9 mouse cellular contexts compared by ENCODE assay signal in the genomic region with DNA sequence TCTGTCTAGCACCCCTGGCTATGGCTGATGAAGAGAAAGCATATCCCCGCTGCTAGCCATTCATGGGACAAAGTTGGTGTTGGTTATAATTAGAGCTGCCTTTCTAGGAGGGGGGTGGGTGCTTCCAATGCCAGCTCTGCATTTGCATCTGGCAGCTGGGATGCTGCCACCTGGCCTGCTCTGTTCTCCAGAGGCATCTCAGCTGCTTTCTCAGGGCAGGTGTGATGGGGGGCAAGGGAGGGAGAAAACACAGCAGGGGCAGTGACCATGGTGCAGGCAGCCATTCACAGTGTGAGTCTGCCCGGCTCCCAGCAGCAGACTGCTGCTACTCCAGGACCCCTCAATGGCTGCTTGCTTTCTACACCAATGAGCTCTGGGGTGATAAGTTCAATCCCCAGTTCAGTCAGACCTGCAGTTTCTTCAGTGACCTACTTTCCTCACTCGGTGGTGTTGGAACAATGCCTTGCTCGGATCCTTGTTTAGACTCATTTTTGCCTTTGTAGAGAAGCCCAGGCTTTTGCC.
DNase-seq lines count a peak whose midpoint lies in the region; ATAC-seq lines count a peak whose summit lies in the region.
"Had no signal": no experiment of that assay in that cellular context is flagged by ENCODE, and none has a peak within 500 bp of the region (broad histone marks: within the 10 kb centered on the region; RNA-seq: fewer than 3 reads in every experiment).

No protein-coding gene starts in this region.

- no peak for DNase-seq in lung, adult 18-20 months
- DNase-seq in forebrain, embryonic 11.5 days (ENCODE audit: low spot score) = peak; percentile 55
- no peak for DNase-seq in adrenal gland, postnatal 25 days
- DNase-seq in kidney, adult 18-20 months = no peak
- DNase-seq in layer of hippocampus, postnatal 14 days (ENCODE audit: low spot score in 2 of 2) = no peak
- DNase-seq: lung, embryonic 14.5 days had no signal

- H3K9ac ChIP-seq in lung, embryonic 15.5 days = no peak overlapping the region
- H3K9ac ChIP-seq in forebrain, embryonic 11.5 days (ENCODE audit: low read length) = no peak overlapping the region
- H3K9ac ChIP-seq in heart, embryonic 13.5 days = no peak overlapping the region
- no peak overlapping the region for H3K9ac ChIP-seq in neural tube, embryonic 12.5 days
- H3K9ac ChIP-seq: lung, embryonic 14.5 days had no signal

- H3K9me3 ChIP-seq in lung, embryonic 15.5 days = no peaks in the 10 kb centered on the region
- H3K9me3 ChIP-seq in forebrain, embryonic 11.5 days (ENCODE audit: control insufficient read depth, low read length) = no peaks in the 10 kb centered on the region
- no peaks in the 10 kb centered on the region for H3K9me3 ChIP-seq in heart, embryonic 13.5 days
- H3K9me3 ChIP-seq in neural tube, embryonic 12.5 days = no peaks in the 10 kb centered on the region

- H3K4me2 ChIP-seq in lung, embryonic 15.5 days = no peak overlapping the region
- H3K4me2 ChIP-seq in forebrain, embryonic 11.5 days (ENCODE audit: low read depth, low read length, severe bottlenecking) = no peak overlapping the region
- H3K4me2 ChIP-seq in heart, embryonic 13.5 days = peak overlapping the region; percentile 50
- no peak overlapping the region for H3K4me2 ChIP-seq in neural tube, embryonic 12.5 days (replicated peaks)
- H3K4me2 ChIP-seq: lung, embryonic 14.5 days had no signal

- H3K4me3 ChIP-seq in lung, embryonic 15.5 days = no peak overlapping the region
- H3K4me3 ChIP-seq in forebrain, embryonic 11.5 days (ENCODE audit: low read depth, low read length) = no peak overlapping the region
- no peak overlapping the region for H3K4me3 ChIP-seq in heart, embryonic 13.5 days
- no peak overlapping the region for H3K4me3 ChIP-seq in neural tube, embryonic 12.5 days

- H3K36me3 ChIP-seq in lung, embryonic 15.5 days = no peaks in the 10 kb centered on the region
- H3K36me3 ChIP-seq in forebrain, embryonic 11.5 days (ENCODE audit: control insufficient read depth, insufficient read depth, low read length) = no peaks in the 10 kb centered on the region
- no peaks in the 10 kb centered on the region for H3K36me3 ChIP-seq in heart, embryonic 13.5 days
- H3K36me3 ChIP-seq in neural tube, embryonic 12.5 days = no peaks in the 10 kb centered on the region

- no peak overlapping the region for H3K27ac ChIP-seq in lung, embryonic 15.5 days
- H3K27ac ChIP-seq in forebrain, embryonic 11.5 days (ENCODE audit: low read depth, low read length) = 0 out of 2 replicates have a peak overlapping the region, but pooled peaks have one; percentile 12
- H3K27ac ChIP-seq in heart, embryonic 13.5 days (replicated peaks) = peak overlapping the region; percentile 77
- no peak overlapping the region for H3K27ac ChIP-seq in neural tube, embryonic 12.5 days

- 0 out of 2 replicates have a peak, but pooled peaks cover 3% of the 10 kb centered on the region for H3K4me1 ChIP-seq in lung, embryonic 15.5 days
- H3K4me1 ChIP-seq in forebrain, embryonic 11.5 days (replicated peaks; ENCODE audit: control insufficient read depth, insufficient read depth, low read length) = peaks cover 14% of the 10 kb centered on the region
- H3K4me1 ChIP-seq in heart, embryonic 13.5 days = peaks cover 26% of the 10 kb centered on the region
- peaks cover 22% of the 10 kb centered on the region for H3K4me1 ChIP-seq in neural tube, embryonic 12.5 days

- no peaks in the 10 kb centered on the region for H3K27me3 ChIP-seq in lung, embryonic 15.5 days
- no peaks in the 10 kb centered on the region for H3K27me3 ChIP-seq in forebrain, embryonic 11.5 days (ENCODE audit: control insufficient read depth, insufficient read depth, low read length)
- H3K27me3 ChIP-seq in heart, embryonic 13.5 days (replicated peaks) = no peaks in the 10 kb centered on the region
- no peaks in the 10 kb centered on the region for H3K27me3 ChIP-seq in neural tube, embryonic 12.5 days (replicated peaks)

- 26% methylated on average over 4 of the region's 4 CpGs for WGBS in lung, embryonic 15.5 days
- WGBS in forebrain, embryonic 11.5 days = 15% methylated on average over 4 of the region's 4 CpGs
- WGBS in heart, embryonic 13.5 days = 16% methylated on average over 4 of the region's 4 CpGs
- 12% methylated on average over 4 of the region's 4 CpGs for WGBS in neural tube, embryonic 12.5 days

- 0 out of 2 replicates have a peak, but pooled peaks have one; percentile 40 for ATAC-seq in lung, embryonic 15.5 days (ENCODE audit: borderline replicate concordance, extremely low read depth, low FRiP score, low TSS enrichment)
- 0 out of 2 replicates have a peak, but pooled peaks have one; percentile 9 for ATAC-seq in forebrain, embryonic 11.5 days (replicated peaks; ENCODE audit: low FRiP score)
- no peak for ATAC-seq in heart, embryonic 13.5 days (ENCODE audit: extremely low read depth, insufficient number of reproducible peaks, low FRiP score, low TSS enrichment)
- ATAC-seq in neural tube, embryonic 12.5 days (ENCODE audit: low FRiP score, low read depth) = peak; percentile 72

Comparison
In these comparisons a context has a peak if more than half of its experiments do, and no peak if none do; other contexts are left out.
1. H3K27ac ChIP-seq: peak in forebrain, embryonic 11.5 days (single experiment) and heart, embryonic 13.5 days (single experiment); none in lung, embryonic 15.5 days (single experiment) and neural tube, embryonic 12.5 days (single experiment).